30 mouse cellular contexts compared by ENCODE assay signal in genomic region chr1:164494215-164494614, GRCm38 (mm10). TPM values are rescaled to one million over a fixed set of nuclear protein-coding genes. Genes with fewer than 3 reads are reported as not detected.
DNase-seq lines count a peak whose midpoint lies in the region; ATAC-seq lines count a peak whose summit lies in the region.
"Had no signal": no experiment of that assay in that cellular context is flagged by ENCODE, and none has a peak within 500 bp of the region (broad histone marks: within the 10 kb centered on the region; RNA-seq: fewer than 3 reads in every experiment).

No protein-coding gene starts in this region.

- 49% methylated on average over 4 of the region's 4 CpGs for WGBS in embryonic facial prominence, embryonic 15.5 days
- WGBS in embryonic facial prominence, embryonic 10.5 days, result 57% methylated on average over 4 of the region's 4 CpGs
- WGBS in lung, embryonic 15.5 days, result 48% methylated on average over 4 of the region's 4 CpGs
- WGBS in stomach, embryonic 16.5 days, result 47% methylated on average over 4 of the region's 4 CpGs

- H3K36me3 ChIP-seq in embryonic facial prominence, embryonic 15.5 days, result no peaks in the 10 kb centered on the region
- H3K36me3 ChIP-seq in embryonic facial prominence, embryonic 10.5 days (replicated peaks), result no peaks in the 10 kb centered on the region
- H3K36me3 ChIP-seq in lung, embryonic 15.5 days, result no peaks in the 10 kb centered on the region
- H3K36me3 ChIP-seq in stomach, embryonic 16.5 days (ENCODE audit: control insufficient read depth, insufficient read depth, low read length), result no peaks in the 10 kb centered on the region
- H3K36me3 ChIP-seq: heart, embryonic 10.5 days; heart, embryonic 15.5 days; hindbrain, embryonic 12.5 days; liver, embryonic 12.5 days; midbrain, embryonic 12.5 days; neural tube, embryonic 12.5 days had no signal

- 0 out of 2 replicates have a peak, but pooled peaks cover 3% of the 10 kb centered on the region for H3K4me1 ChIP-seq in embryonic facial prominence, embryonic 15.5 days
- peaks cover 4% of the 10 kb centered on the region; the same call in 1 of the 2 replicates for H3K4me1 ChIP-seq in embryonic facial prominence, embryonic 10.5 days
- peaks cover 6% of the 10 kb centered on the region; the same call in 1 of the 2 replicates for H3K4me1 ChIP-seq in lung, embryonic 15.5 days
- no peaks in the 10 kb centered on the region for H3K4me1 ChIP-seq in stomach, embryonic 16.5 days (ENCODE audit: control insufficient read depth, insufficient read depth, low read length)
- H3K4me1 ChIP-seq: hindbrain, embryonic 12.5 days; liver, embryonic 12.5 days; megakaryocyte, embryonic 14.5 days; midbrain, embryonic 12.5 days; neural tube, embryonic 12.5 days had no signal

- H3K27me3 ChIP-seq in embryonic facial prominence, embryonic 15.5 days, result no peaks in the 10 kb centered on the region
- H3K27me3 ChIP-seq in embryonic facial prominence, embryonic 10.5 days (replicated peaks; ENCODE audit: low read depth, poor library complexity, severe bottlenecking), result no peaks in the 10 kb centered on the region
- H3K27me3 ChIP-seq in lung, embryonic 15.5 days, result no peaks in the 10 kb centered on the region
- no peaks in the 10 kb centered on the region for H3K27me3 ChIP-seq in stomach, embryonic 16.5 days (ENCODE audit: control insufficient read depth, insufficient read depth, low read length)
- H3K27me3 ChIP-seq: heart, embryonic 15.5 days; hindbrain, embryonic 12.5 days; liver, embryonic 12.5 days; megakaryocyte, embryonic 14.5 days; midbrain, embryonic 12.5 days; neural tube, embryonic 12.5 days; Patski had no signal

- H3K27ac ChIP-seq in embryonic facial prominence, embryonic 15.5 days (replicated peaks), result 0 out of 2 replicates have a peak overlapping the region, but pooled peaks have one; percentile 1
- no peak overlapping the region for H3K27ac ChIP-seq in embryonic facial prominence, embryonic 10.5 days (replicated peaks)
- H3K27ac ChIP-seq in lung, embryonic 15.5 days, result peak overlapping the region; percentile 64; the same call in 1 of the 2 replicates
- peak overlapping the region; percentile 32; the same call in 1 of the 2 replicates for H3K27ac ChIP-seq in stomach, embryonic 16.5 days (ENCODE audit: low read length)
- H3K27ac ChIP-seq: heart, embryonic 10.5 days; heart, embryonic 15.5 days; hindbrain, embryonic 12.5 days; liver, embryonic 12.5 days; midbrain, embryonic 12.5 days; neural tube, embryonic 12.5 days had no signal

- H3K4me2 ChIP-seq in embryonic facial prominence, embryonic 15.5 days (replicated peaks), result no peak overlapping the region
- H3K4me2 ChIP-seq in lung, embryonic 15.5 days, result no peak overlapping the region
- no peak overlapping the region for H3K4me2 ChIP-seq in stomach, embryonic 16.5 days (ENCODE audit: low read depth, low read length)
- H3K4me2 ChIP-seq: heart, embryonic 15.5 days; hindbrain, embryonic 12.5 days; liver, embryonic 12.5 days; midbrain, embryonic 12.5 days; neural tube, embryonic 12.5 days had no signal

- no peak overlapping the region for H3K4me3 ChIP-seq in embryonic facial prominence, embryonic 15.5 days (replicated peaks)
- no peak overlapping the region for H3K4me3 ChIP-seq in embryonic facial prominence, embryonic 10.5 days
- no peak overlapping the region for H3K4me3 ChIP-seq in lung, embryonic 15.5 days
- no peak overlapping the region for H3K4me3 ChIP-seq in stomach, embryonic 16.5 days (replicated peaks; ENCODE audit: low read length)
- H3K4me3 ChIP-seq: heart, embryonic 10.5 days; heart, embryonic 15.5 days; hindbrain, embryonic 12.5 days; liver, embryonic 12.5 days; megakaryocyte, embryonic 14.5 days; midbrain, embryonic 12.5 days; myocyte; neural tube, embryonic 12.5 days had no signal

- no peak overlapping the region for H3K9ac ChIP-seq in embryonic facial prominence, embryonic 15.5 days
- H3K9ac ChIP-seq in lung, embryonic 15.5 days, result no peak overlapping the region
- no peak overlapping the region for H3K9ac ChIP-seq in stomach, embryonic 16.5 days (ENCODE audit: low read length)
- H3K9ac ChIP-seq: heart, embryonic 15.5 days; hindbrain, embryonic 12.5 days; liver, embryonic 12.5 days; liver, postnatal 0 days; midbrain, embryonic 12.5 days; neural tube, embryonic 12.5 days had no signal

- no peak for ATAC-seq in embryonic facial prominence, embryonic 15.5 days (ENCODE audit: insufficient number of reproducible peaks, low FRiP score, low TSS enrichment, low read depth)
- ATAC-seq in lung, embryonic 15.5 days (ENCODE audit: borderline replicate concordance, extremely low read depth, low FRiP score, low TSS enrichment), result no peak
- no peak for ATAC-seq in stomach, embryonic 16.5 days (ENCODE audit: insufficient read depth, low FRiP score)
- ATAC-seq: forebrain, embryonic 14.5 days; liver, embryonic 12.5 days; liver, postnatal 0 days; Patski had no signal

- no peak for DNase-seq in embryonic facial prominence, embryonic 10.5 days (ENCODE audit: low spot score)
- no peak for DNase-seq in lung, adult 18-20 months
- peak; percentile 92 for DNase-seq in ES-CJ7 (ENCODE audit: low read depth, low spot score)
- DNase-seq in cerebellum, adult 11-12 months, result no peak
- DNase-seq in thymus, postnatal 36 days, result no peak
- DNase-seq: adrenal gland, postnatal 25 days; cerebellum, adult 18-20 months; cerebellum, postnatal 10 days; gastrocnemius, postnatal 14 days; heart, postnatal 36 days; kidney, adult 11 months; kidney, postnatal 36 days; left cerebral cortex, postnatal 4 days; liver, postnatal 0 days; lung, postnatal 4 days; right cerebral cortex, postnatal 4 days; thymus, postnatal 14 days had no signal

- no peaks in the 10 kb centered on the region for H3K9me3 ChIP-seq in embryonic facial prominence, embryonic 15.5 days (replicated peaks)
- H3K9me3 ChIP-seq in embryonic facial prominence, embryonic 10.5 days, result no peaks in the 10 kb centered on the region
- H3K9me3 ChIP-seq in lung, embryonic 15.5 days, result no peaks in the 10 kb centered on the region
- no peaks in the 10 kb centered on the region for H3K9me3 ChIP-seq in stomach, embryonic 16.5 days (replicated peaks; ENCODE audit: control insufficient read depth, low read length)
- H3K9me3 ChIP-seq: heart, embryonic 10.5 days; heart, embryonic 15.5 days; hindbrain, embryonic 12.5 days; midbrain, embryonic 12.5 days; neural tube, embryonic 12.5 days had no signal

RNA-seq across cellular contexts. Expression of gene Atp1b1, which starts 36.1 kb away (rescaled TPM):
- polyA plus RNA-seq in embryonic facial prominence, embryonic 15.5 days (2015; fragmentation: Nextera tagmentation; extraction: Ambion mirVana), result 46.1 and 49.7 TPM in 2 replicates
- polyA plus RNA-seq in embryonic facial prominence, embryonic 10.5 days (2016; fragmentation: Nextera tagmentation; extraction: Ambion mirVana), result 6.9 and 7.4 TPM in 2 replicates
- 81.1 and 98.2 TPM in 2 replicates for polyA plus RNA-seq in lung, embryonic 15.5 days (2015; fragmentation: Nextera tagmentation; extraction: Ambion mirVana)
- 129 and 135 TPM in 2 replicates for polyA plus RNA-seq in stomach, embryonic 16.5 days (2015; fragmentation: Nextera tagmentation; extraction: Ambion mirVana)
